In the genomic region with DNA sequence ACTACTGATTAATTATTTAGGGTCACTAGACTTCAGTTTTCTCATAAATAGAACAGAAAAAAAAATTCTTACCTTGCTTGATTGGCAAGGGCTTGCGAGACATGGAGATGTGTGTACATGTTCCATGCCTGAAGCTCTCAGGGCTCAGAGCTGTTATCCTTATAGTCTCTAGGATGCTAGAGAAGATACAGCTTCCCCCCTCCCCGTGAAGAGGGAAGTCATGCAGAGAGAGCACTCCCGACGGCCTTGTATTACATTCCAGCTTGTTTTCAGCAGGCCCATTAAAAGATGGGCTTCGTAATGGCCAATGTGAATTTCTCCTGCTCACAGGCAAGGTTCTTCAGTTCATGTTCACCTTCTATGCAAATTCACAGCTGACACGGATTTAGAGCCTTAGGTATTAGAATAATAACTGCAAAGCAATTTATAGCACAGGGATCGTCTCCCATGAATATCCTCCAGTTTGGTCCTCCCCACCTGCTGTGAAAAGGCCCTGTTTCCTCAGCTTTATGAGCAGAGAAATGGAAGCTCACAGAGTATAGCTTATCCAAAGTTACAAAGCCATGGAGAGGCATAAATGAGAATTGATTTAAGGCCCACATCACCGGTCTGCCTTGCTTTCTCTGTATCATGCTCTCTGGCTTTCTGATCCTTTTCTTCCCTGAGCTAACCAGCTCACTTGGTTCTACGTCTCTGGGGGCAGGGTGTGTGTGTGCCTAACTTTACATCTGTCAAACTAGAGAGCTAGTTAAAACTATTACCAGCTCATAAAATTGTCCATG, we compare ENCODE assay signal across 37 mouse cellular contexts. TPM values are rescaled to one million over a fixed set of nuclear protein-coding genes. Genes with fewer than 3 reads are reported as not detected.
DNase-seq lines count a peak whose midpoint lies in the region; ATAC-seq and TF ChIP-seq lines count a peak whose summit lies in the region.
"Had no signal": no experiment of that assay in that cellular context is flagged by ENCODE, and none has a peak within 500 bp of the region (broad histone marks: within the 10 kb centered on the region; RNA-seq: fewer than 3 reads in every experiment).

No protein-coding gene starts in this region.

- H3K4me3 ChIP-seq in kidney, postnatal 0 days (replicated peaks; ENCODE audit: low read depth, low read length) = no peak overlapping the region
- H3K4me3 ChIP-seq in kidney, embryonic 16.5 days (ENCODE audit: low read length) = no peak overlapping the region
- H3K4me3 ChIP-seq in midbrain, embryonic 15.5 days = no peak overlapping the region
- no peak overlapping the region for H3K4me3 ChIP-seq in midbrain, postnatal 0 days (ENCODE audit: low read depth, low read length)
- no peak overlapping the region for H3K4me3 ChIP-seq in neural tube, embryonic 13.5 days
- H3K4me3 ChIP-seq: embryonic facial prominence, embryonic 10.5 days; embryonic facial prominence, embryonic 15.5 days; forebrain, embryonic 12.5 days; heart, embryonic 13.5 days; hindbrain, embryonic 10.5 days; intestine, embryonic 15.5 days had no signal

- no peak for TF ChIP-seq CTCF in kidney, postnatal 0 days (IDR thresholded peaks at IDR 0.05; ENCODE audit: low read depth)
- TF ChIP-seq CTCF in midbrain, postnatal 0 days (IDR thresholded peaks at IDR 0.05) = no peak

- ATAC-seq in kidney, postnatal 0 days (replicated peaks; ENCODE audit: low FRiP score, low read depth) = no peak
- ATAC-seq in kidney, embryonic 16.5 days (ENCODE audit: low FRiP score, low TSS enrichment) = no peak
- peak; percentile 73 for ATAC-seq in midbrain, embryonic 15.5 days (replicated peaks)
- ATAC-seq in midbrain, postnatal 0 days (ENCODE audit: low FRiP score) = no peak
- ATAC-seq in neural tube, embryonic 13.5 days (ENCODE audit: low read depth) = peak; percentile 65
- ATAC-seq: forebrain, postnatal 0 days; intestine, embryonic 15.5 days; liver, postnatal 0 days had no signal

- no peak overlapping the region for H3K9ac ChIP-seq in kidney, postnatal 0 days (ENCODE audit: low read depth, low read length)
- no peak overlapping the region for H3K9ac ChIP-seq in kidney, embryonic 16.5 days (replicated peaks; ENCODE audit: low read length)
- H3K9ac ChIP-seq in midbrain, embryonic 15.5 days = no peak overlapping the region
- no peak overlapping the region for H3K9ac ChIP-seq in midbrain, postnatal 0 days (replicated peaks; ENCODE audit: low read length, poor library complexity, severe bottlenecking)
- H3K9ac ChIP-seq in neural tube, embryonic 13.5 days = no peak overlapping the region
- H3K9ac ChIP-seq: embryonic facial prominence, embryonic 15.5 days; forebrain, embryonic 12.5 days; forebrain, postnatal 0 days; heart, embryonic 13.5 days; intestine, embryonic 15.5 days; liver, postnatal 0 days had no signal

- peak; percentile 65 for DNase-seq in kidney, postnatal 0 days (ENCODE audit: low spot score)
- no peak for DNase-seq in midbrain, postnatal 0 days (ENCODE audit: low spot score)
- no peak for DNase-seq in embryo, embryonic 10 days (ENCODE audit: low spot score)
- DNase-seq in lung, postnatal 4 days = no peak
- DNase-seq: adrenal gland, postnatal 25 days; cerebellum, adult 18-20 months; forebrain, postnatal 0 days; gastrocnemius, postnatal 10 days; heart, postnatal 10 days; kidney, adult 2 months; kidney, postnatal 10 days; layer of hippocampus, postnatal 36 days; left cerebral cortex, postnatal 4 days; liver, postnatal 0 days; lung, postnatal 36 days; right cerebral cortex, adult 18-20 months; spleen, adult 18-20 months; thymus, postnatal 14 days had no signal

- no peaks in the 10 kb centered on the region for H3K27me3 ChIP-seq in kidney, postnatal 0 days (ENCODE audit: insufficient read depth, low read length)
- H3K27me3 ChIP-seq in kidney, embryonic 16.5 days (ENCODE audit: insufficient read depth, low read length) = no peaks in the 10 kb centered on the region
- H3K27me3 ChIP-seq in midbrain, embryonic 15.5 days (replicated peaks) = no peaks in the 10 kb centered on the region
- no peaks in the 10 kb centered on the region for H3K27me3 ChIP-seq in midbrain, postnatal 0 days (ENCODE audit: insufficient read depth, low read length)
- H3K27me3 ChIP-seq in neural tube, embryonic 13.5 days = no peaks in the 10 kb centered on the region
- H3K27me3 ChIP-seq: embryonic facial prominence, embryonic 15.5 days; forebrain, embryonic 12.5 days; heart, embryonic 13.5 days; intestine, embryonic 15.5 days; megakaryocyte, embryonic 14.5 days had no signal

- no peaks in the 10 kb centered on the region for H3K9me3 ChIP-seq in kidney, postnatal 0 days (replicated peaks; ENCODE audit: low read length)
- H3K9me3 ChIP-seq in kidney, embryonic 16.5 days (ENCODE audit: low read length) = no peaks in the 10 kb centered on the region
- H3K9me3 ChIP-seq in midbrain, embryonic 15.5 days = no peaks in the 10 kb centered on the region
- H3K9me3 ChIP-seq in midbrain, postnatal 0 days (ENCODE audit: low read length) = no peaks in the 10 kb centered on the region
- H3K9me3 ChIP-seq in neural tube, embryonic 13.5 days = no peaks in the 10 kb centered on the region
- H3K9me3 ChIP-seq: embryonic facial prominence, embryonic 10.5 days; embryonic facial prominence, embryonic 15.5 days; forebrain, embryonic 12.5 days; heart, embryonic 13.5 days; hindbrain, embryonic 10.5 days; intestine, embryonic 15.5 days had no signal

- H3K4me2 ChIP-seq in kidney, postnatal 0 days (ENCODE audit: low read length) = no peak overlapping the region
- no peak overlapping the region for H3K4me2 ChIP-seq in kidney, embryonic 16.5 days (replicated peaks; ENCODE audit: low read depth, low read length)
- H3K4me2 ChIP-seq in midbrain, embryonic 15.5 days = no peak overlapping the region
- H3K4me2 ChIP-seq in midbrain, postnatal 0 days (ENCODE audit: low read depth, low read length, poor library complexity, severe bottlenecking) = no peak overlapping the region
- H3K4me2 ChIP-seq in neural tube, embryonic 13.5 days = no peak overlapping the region
- H3K4me2 ChIP-seq: embryonic facial prominence, embryonic 15.5 days; forebrain, embryonic 12.5 days; heart, embryonic 13.5 days; intestine, embryonic 15.5 days; liver, embryonic 11.5 days had no signal

- H3K36me3 ChIP-seq in kidney, postnatal 0 days (ENCODE audit: insufficient read depth, low read length) = no peaks in the 10 kb centered on the region
- H3K36me3 ChIP-seq in kidney, embryonic 16.5 days (ENCODE audit: insufficient read depth, low read length) = no peaks in the 10 kb centered on the region
- no peaks in the 10 kb centered on the region for H3K36me3 ChIP-seq in midbrain, embryonic 15.5 days (replicated peaks)
- no peaks in the 10 kb centered on the region for H3K36me3 ChIP-seq in midbrain, postnatal 0 days (ENCODE audit: insufficient read depth, low read length)
- H3K36me3 ChIP-seq in neural tube, embryonic 13.5 days = no peaks in the 10 kb centered on the region
- H3K36me3 ChIP-seq: embryonic facial prominence, embryonic 10.5 days; embryonic facial prominence, embryonic 15.5 days; forebrain, embryonic 12.5 days; heart, embryonic 13.5 days; hindbrain, embryonic 10.5 days; intestine, embryonic 15.5 days had no signal

- WGBS in kidney, postnatal 0 days = 37% methylated on average over 9 of the region's 9 CpGs
- 28% methylated on average over 9 of the region's 9 CpGs for WGBS in kidney, embryonic 16.5 days
- 30% methylated on average over 9 of the region's 9 CpGs for WGBS in midbrain, embryonic 15.5 days
- WGBS in midbrain, postnatal 0 days = 27% methylated on average over 9 of the region's 9 CpGs
- 20% methylated on average over 9 of the region's 9 CpGs for WGBS in neural tube, embryonic 13.5 days

- no peak overlapping the region for H3K27ac ChIP-seq in kidney, postnatal 0 days
- no peak overlapping the region for H3K27ac ChIP-seq in kidney, embryonic 16.5 days (ENCODE audit: low read length)
- H3K27ac ChIP-seq in midbrain, embryonic 15.5 days = peak overlapping the region; percentile 34; the same call in 1 of the 2 replicates
- no peak overlapping the region for H3K27ac ChIP-seq in midbrain, postnatal 0 days (ENCODE audit: low read depth, low read length)
- peak overlapping the region; percentile 24 for H3K27ac ChIP-seq in neural tube, embryonic 13.5 days (replicated peaks)
- H3K27ac ChIP-seq: embryonic facial prominence, embryonic 10.5 days; embryonic facial prominence, embryonic 15.5 days; forebrain, embryonic 12.5 days; heart, embryonic 13.5 days; hindbrain, embryonic 10.5 days; intestine, embryonic 15.5 days had no signal

- H3K4me1 ChIP-seq in kidney, postnatal 0 days (replicated peaks; ENCODE audit: insufficient read depth, low read length) = no peaks in the 10 kb centered on the region
- H3K4me1 ChIP-seq in kidney, embryonic 16.5 days (ENCODE audit: insufficient read depth, low read length) = peaks cover 11% of the 10 kb centered on the region
- H3K4me1 ChIP-seq in midbrain, embryonic 15.5 days = peaks cover 6% of the 10 kb centered on the region
- peaks cover 2% of the 10 kb centered on the region; the same call in 1 of the 2 replicates for H3K4me1 ChIP-seq in midbrain, postnatal 0 days (ENCODE audit: insufficient read depth, low read length)
- H3K4me1 ChIP-seq in neural tube, embryonic 13.5 days (replicated peaks) = peaks cover 16% of the 10 kb centered on the region
- H3K4me1 ChIP-seq: embryonic facial prominence, embryonic 15.5 days; forebrain, embryonic 12.5 days; intestine, embryonic 15.5 days; megakaryocyte, embryonic 14.5 days had no signal

RNA-seq across cellular contexts. Expression of a gene that starts 38.0 kb away (rescaled TPM):
- not detected in 2 replicates for polyA plus RNA-seq in kidney, postnatal 0 days (2015; fragmentation: Nextera tagmentation; extraction: Ambion mirVana)
- polyA plus RNA-seq in kidney, embryonic 16.5 days (2015; fragmentation: Nextera tagmentation; extraction: Ambion mirVana) = not detected in 2 replicates
- polyA plus RNA-seq in midbrain, embryonic 15.5 days (2015; fragmentation: Nextera tagmentation; extraction: Ambion mirVana) = not detected in 2 replicates
- total RNA-seq in midbrain, postnatal 0 days (2014; rRNA removed) = not detected in 2 replicates
- polyA plus RNA-seq in midbrain, postnatal 0 days (2015; fragmentation: Nextera tagmentation; extraction: Ambion mirVana) = not detected in 2 replicates
- polyA plus RNA-seq in neural tube, embryonic 13.5 days (2015; fragmentation: Nextera tagmentation; extraction: Ambion mirVana) = not detected in 2 replicates
- total RNA-seq: adrenal gland, adult 18-20 months; adrenal gland, postnatal 25 days; forebrain, postnatal 0 days; gastrocnemius, postnatal 10 days; heart, adult 8-10 months; heart, postnatal 10 days; layer of hippocampus, postnatal 36 days; left cerebral cortex, postnatal 4 days had no signal
- polyA plus RNA-seq: cortical plate, adult 2 months; embryonic facial prominence, embryonic 10.5 days; embryonic facial prominence, embryonic 15.5 days; forebrain, embryonic 12.5 days; forebrain, postnatal 0 days; heart, embryonic 13.5 days; hindbrain, embryonic 10.5 days; intestine, embryonic 15.5 days; large intestine, adult 2 months; liver, embryonic 11.5 days; liver, postnatal 0 days; lung, embryonic 16.5 days; neural tube, embryonic 11.5 days; stomach, embryonic 16.5 days; urinary bladder, adult 2 months had no signal

Comparison
In these comparisons a context has a peak if more than half of its experiments do, and no peak if none do; other contexts are left out.
1. ATAC-seq: peak in midbrain, embryonic 15.5 days (single experiment) and neural tube, embryonic 13.5 days (single experiment); none in kidney, postnatal 0 days (single experiment), kidney, embryonic 16.5 days (single experiment) and midbrain, postnatal 0 days (single experiment).
2. H3K27ac ChIP-seq: peak in midbrain, embryonic 15.5 days (single experiment) and neural tube, embryonic 13.5 days (single experiment); none in kidney, postnatal 0 days (single experiment), kidney, embryonic 16.5 days (single experiment) and midbrain, postnatal 0 days (single experiment).